Mouse (Mus musculus) left cerebral cortex, adult 2 months (tissue): ENCODE measurements around the gene Olfr209. TPM values are rescaled to one million over a fixed set of nuclear protein-coding genes. Genes with fewer than 3 reads are reported as not detected.

Experiments used
- DNase-seq, 2 experiments: peaks; one replicate each; pipeline ENCODE4 v3.0.0; 2021 to 2022; ENCODE audit warnings: low spot score in 2 of 2, mixed read lengths in 1 of 2; ENCODE audit errors: extremely low spot score in 1 of 2
- H3K27ac ChIP-seq: fragments of 200-600 bp; 2 replicates; pipeline ENCODE4 v1.8.1; 2022
- H3K4me3 ChIP-seq: fragments of 200-600 bp; 2 replicates; pipeline ENCODE4 v1.8.1; 2022
- CTCF ChIP-seq: fragments of 200-600 bp; IDR thresholded peaks from 2 replicates; pipeline ENCODE4 v1.8.1; 2022; ENCODE audit warnings: antibody characterized with exemption, mild to moderate bottlenecking, moderate library complexity
- intact Hi-C: fragments of 180-260 bp; cut with DNase I; formaldehyde crosslinking; loops from one replicate; pipeline ENCODE4 v1.15.1; 2025
- total RNA-seq, 2 experiments: library from RNA; stranded (reverse); gene quantifications; 2 replicates each; pipeline ENCODE4 v1.2.3; 2021

Olfr209 gene
- total RNA-seq, 2 experiments from 2014 or later, result not detected

GRCm38 (mm10) chr16:59318148-59318547 is 45.6 kb downstream of the Olfr209 start, which contains the start of gene Olfr204:
TSS of gene Olfr204 (minus strand) at chr16:59318248.
- no peak for TF ChIP-seq CTCF
- intact Hi-C loops, result no loop called here
- no peak within 1 kb of the TSS for H3K4me3 ChIP-seq
- no peak within 1 kb of the TSS for H3K27ac ChIP-seq
- no peak for DNase-seq

Other genes starting within 250 kb of the Olfr209 start
- not detected for gene Olfr194, start 242.9 kb downstream of the Olfr209 start, total RNA-seq
- gene Olfr195, start 216.9 kb downstream of the Olfr209 start, total RNA-seq, result not detected
- gene Olfr196, start 193.5 kb downstream of the Olfr209 start, total RNA-seq, result not detected
- gene Olfr198, start 160.5 kb downstream of the Olfr209 start, total RNA-seq, result not detected
- gene Olfr199, start 144.2 kb downstream of the Olfr209 start, total RNA-seq, result not detected
- gene Olfr201, start 91.4 kb downstream of the Olfr209 start, total RNA-seq, result not detected
- gene Olfr202, start 77.2 kb downstream of the Olfr209 start, total RNA-seq, result not detected
- not detected for gene Olfr203, start 65.1 kb downstream of the Olfr209 start, total RNA-seq
- gene Olfr204, start 45.7 kb downstream of the Olfr209 start, total RNA-seq, result not detected
- not detected for gene Olfr205, start 32.9 kb downstream of the Olfr209 start, total RNA-seq
- not detected for gene Olfr206, start 14.7 kb downstream of the Olfr209 start, total RNA-seq
- gene Gabrr3, start 43.3 kb upstream of the Olfr209 start, total RNA-seq, result under 1 TPM in 1 of 2 experiments, not detected in 1; 0.07 TPM
- 10 to 100 TPM; 12.7 to 15.9 TPM for gene Riox2, start 107.8 kb upstream of the Olfr209 start, total RNA-seq
- gene Crybg3, start 237.0 kb upstream of the Olfr209 start, total RNA-seq, result 1 to 10 TPM; 4.9 TPM